Mouse (Mus musculus): ENCODE data around the gene Cd247. TPM values are rescaled to one million over a fixed set of nuclear protein-coding genes. Genes with fewer than 3 reads are reported as not detected.

Gene Cd247
- polyA plus RNA-seq, 1 experiment: 17.2 TPM

DNA sequence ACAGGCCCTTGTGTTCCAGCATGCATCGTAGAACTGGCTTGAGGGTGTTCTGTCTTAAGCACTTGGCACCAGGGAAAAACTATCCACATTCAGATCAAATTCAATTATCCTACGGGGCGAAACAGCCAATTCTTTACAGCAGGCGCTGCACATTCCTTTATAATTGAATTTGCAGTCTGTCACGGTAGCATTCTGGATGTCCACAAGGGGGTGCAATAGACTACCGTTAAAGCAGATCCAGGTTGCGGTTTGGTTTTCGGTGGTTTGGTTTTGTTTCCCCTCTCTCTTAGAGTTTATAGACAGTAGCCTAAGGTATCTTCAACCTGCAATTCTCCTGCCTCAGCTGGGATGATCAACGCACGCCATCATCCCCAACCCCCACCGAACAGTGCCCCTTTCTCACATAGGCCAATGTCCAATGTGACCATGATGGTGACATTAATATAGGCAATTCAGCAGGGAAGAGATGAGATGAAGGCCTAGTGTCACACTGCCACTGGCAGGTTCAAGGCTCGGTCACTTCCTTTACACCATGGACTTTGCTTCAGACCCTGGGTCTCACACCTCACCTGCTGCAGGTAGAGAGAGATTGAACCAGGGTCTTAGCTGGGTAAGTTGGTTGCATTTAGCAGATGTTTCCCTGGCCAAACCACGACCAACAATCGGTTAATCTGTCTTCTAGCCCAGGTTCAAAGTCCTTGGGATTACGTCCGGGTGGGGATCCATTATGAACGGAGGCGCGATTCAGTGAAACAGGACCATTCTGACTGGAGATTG is 12.8 kb upstream of the Cd247 start:
- no peak overlapping the region for H3K4me3 ChIP-seq (ENCODE audit: control insufficient read depth, low read depth, low read length)
- no peaks in the 10 kb centered on the region for H3K36me3 ChIP-seq (ENCODE audit: control insufficient read depth, insufficient read depth, low read length)
- peaks cover 9% of the 10 kb centered on the region for H3K4me1 ChIP-seq (ENCODE audit: control insufficient read depth, insufficient read depth, low read length)
- TF ChIP-seq CTCF (IDR thresholded peaks at IDR 0.05; ENCODE audit: control insufficient read depth, insufficient read depth, insufficient replicate concordance, low read depth, low read length): no peak
- no peak for TF ChIP-seq POLR2A (IDR thresholded peaks at IDR 0.05; ENCODE audit: control insufficient read depth, low read depth, low read length)
- H3K27me3 ChIP-seq (ENCODE audit: control insufficient read depth, insufficient read depth, low read length): no peaks in the 10 kb centered on the region
- H3K27ac ChIP-seq (ENCODE audit: control insufficient read depth, insufficient read depth, low read depth, low read length): no peak overlapping the region

DNA sequence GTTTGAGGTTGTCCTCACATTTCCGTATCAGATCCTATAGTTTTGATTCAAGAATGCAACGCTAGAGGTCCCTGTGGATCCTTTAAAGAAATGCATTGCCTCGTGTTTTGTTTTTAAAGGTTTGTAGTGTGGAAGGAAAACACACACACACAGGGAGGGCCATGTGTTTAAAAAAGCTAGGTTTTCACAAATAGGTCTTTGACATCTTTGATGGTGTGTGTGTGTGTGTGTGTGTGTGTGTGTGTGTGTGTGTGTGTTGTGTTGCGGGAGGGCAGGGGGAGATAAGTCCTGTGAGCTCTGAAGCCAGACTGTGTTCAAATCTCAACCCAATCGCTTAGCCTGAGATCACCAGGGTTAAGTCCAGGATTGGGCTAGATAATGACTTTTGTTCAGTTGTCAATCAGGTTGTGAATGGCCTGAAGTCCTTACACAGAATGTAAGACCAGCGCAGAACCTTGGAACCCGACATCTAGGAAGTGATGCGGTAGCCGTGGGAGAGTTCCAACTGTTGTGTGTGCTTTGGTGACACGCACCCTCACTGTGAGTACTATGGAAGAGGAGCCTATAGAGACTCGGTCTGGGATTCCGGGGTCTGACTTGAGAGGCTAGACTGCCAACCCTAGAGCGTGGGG is 8.4 kb upstream of the Cd247 start:
- TF ChIP-seq POLR2A (IDR thresholded peaks at IDR 0.05; ENCODE audit: control insufficient read depth, low read depth, low read length) (no peak), CTCF (IDR thresholded peaks at IDR 0.05; ENCODE audit: control insufficient read depth, insufficient read depth, insufficient replicate concordance, low read depth, low read length) (no peak)
- no peaks in the 10 kb centered on the region for H3K36me3 ChIP-seq (ENCODE audit: control insufficient read depth, insufficient read depth, low read length)
- H3K4me1 ChIP-seq (ENCODE audit: control insufficient read depth, insufficient read depth, low read length): peaks cover 8% of the 10 kb centered on the region
- H3K27me3 ChIP-seq (ENCODE audit: control insufficient read depth, insufficient read depth, low read length): no peaks in the 10 kb centered on the region
- H3K27ac ChIP-seq (ENCODE audit: control insufficient read depth, insufficient read depth, low read depth, low read length): no peak overlapping the region
- H3K4me3 ChIP-seq (ENCODE audit: control insufficient read depth, low read depth, low read length): peak overlapping the region; percentile 33

DNA sequence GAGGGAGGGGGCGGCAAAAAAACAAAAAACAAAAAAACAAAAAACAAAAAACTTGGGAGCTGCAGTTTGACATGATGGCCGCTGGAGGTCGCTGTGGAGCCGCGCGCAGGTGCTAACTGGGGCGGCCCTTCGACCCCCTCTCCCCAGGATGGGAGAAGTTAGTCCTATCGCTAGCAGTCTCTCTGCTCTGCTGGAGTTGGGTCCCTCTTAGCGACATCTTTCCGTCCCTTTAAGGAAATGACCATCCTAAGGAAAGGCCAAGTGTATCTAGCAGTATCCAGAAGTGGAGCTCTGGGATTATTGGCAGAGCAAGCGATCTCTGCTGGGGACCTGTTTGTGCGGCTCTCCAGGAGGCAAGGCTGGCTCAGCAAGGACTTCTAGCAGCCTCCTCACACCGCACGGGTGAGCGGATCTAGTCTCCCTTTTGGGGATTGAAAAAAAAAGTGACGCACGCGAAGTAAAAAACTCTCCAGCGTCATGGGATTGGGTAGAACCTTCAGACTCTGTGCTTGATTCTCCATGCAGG is 7.8 kb upstream of the Cd247 start:
- H3K4me3 ChIP-seq (ENCODE audit: control insufficient read depth, low read depth, low read length): peak overlapping the region; percentile 33
- TF ChIP-seq CTCF (IDR thresholded peaks at IDR 0.05; ENCODE audit: control insufficient read depth, insufficient read depth, insufficient replicate concordance, low read depth, low read length): peak; percentile 90
- TF ChIP-seq POLR2A (IDR thresholded peaks at IDR 0.05; ENCODE audit: control insufficient read depth, low read depth, low read length): no peak
- no peak overlapping the region for H3K27ac ChIP-seq (ENCODE audit: control insufficient read depth, insufficient read depth, low read depth, low read length)
- no peaks in the 10 kb centered on the region for H3K36me3 ChIP-seq (ENCODE audit: control insufficient read depth, insufficient read depth, low read length)
- H3K4me1 ChIP-seq (ENCODE audit: control insufficient read depth, insufficient read depth, low read length): peaks cover 8% of the 10 kb centered on the region
- no peaks in the 10 kb centered on the region for H3K27me3 ChIP-seq (ENCODE audit: control insufficient read depth, insufficient read depth, low read length)

DNA sequence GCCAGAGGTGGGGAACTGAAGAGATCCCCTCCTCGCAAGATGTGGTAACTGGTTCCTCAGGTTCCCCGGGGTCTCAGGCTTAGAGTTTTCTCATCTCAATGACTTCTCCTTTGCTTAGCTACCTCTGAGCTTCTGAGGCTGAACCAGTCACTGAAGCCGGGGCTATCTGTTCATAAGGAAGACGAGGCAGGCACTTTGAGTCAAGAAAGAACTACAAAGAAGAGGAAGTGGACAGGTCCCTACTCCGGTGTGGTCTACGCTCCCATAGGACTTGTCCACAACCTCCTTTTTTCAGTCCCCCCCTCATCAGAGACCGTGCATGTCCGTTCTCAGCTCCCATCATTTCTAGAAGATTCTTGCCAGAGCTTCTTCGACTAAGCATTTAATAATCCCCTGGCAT is 7.1 kb upstream of the Cd247 start:
- peak overlapping the region; percentile 44 for H3K4me3 ChIP-seq (ENCODE audit: control insufficient read depth, low read depth, low read length)
- no peak for TF ChIP-seq POLR2A (IDR thresholded peaks at IDR 0.05; ENCODE audit: control insufficient read depth, low read depth, low read length)
- TF ChIP-seq CTCF (IDR thresholded peaks at IDR 0.05; ENCODE audit: control insufficient read depth, insufficient read depth, insufficient replicate concordance, low read depth, low read length): no peak
- H3K27me3 ChIP-seq (ENCODE audit: control insufficient read depth, insufficient read depth, low read length): no peaks in the 10 kb centered on the region
- no peak overlapping the region for H3K27ac ChIP-seq (ENCODE audit: control insufficient read depth, insufficient read depth, low read depth, low read length)
- peaks cover 8% of the 10 kb centered on the region for H3K4me1 ChIP-seq (ENCODE audit: control insufficient read depth, insufficient read depth, low read length)
- no peaks in the 10 kb centered on the region for H3K36me3 ChIP-seq (ENCODE audit: control insufficient read depth, insufficient read depth, low read length)

DNA sequence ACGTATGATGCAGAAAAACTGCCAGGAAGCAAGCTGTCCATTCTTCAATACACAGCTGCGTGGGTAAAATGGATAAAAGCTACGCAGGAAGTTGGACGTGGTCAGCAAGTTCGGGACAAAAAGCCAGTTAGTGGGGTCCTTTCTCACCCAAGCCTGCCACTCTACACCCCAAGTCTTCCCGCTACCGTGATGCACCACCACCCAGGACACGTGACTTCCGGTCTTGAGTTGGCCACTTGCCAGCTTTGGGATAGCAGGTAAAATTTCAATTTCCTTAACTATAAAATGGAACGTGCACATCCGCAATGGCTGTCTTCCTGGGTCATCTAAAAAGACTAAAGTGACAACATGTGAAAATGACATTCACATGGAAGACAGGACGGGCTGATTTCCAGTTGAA is 6.6 kb upstream of the Cd247 start:
- peaks cover 8% of the 10 kb centered on the region for H3K4me1 ChIP-seq (ENCODE audit: control insufficient read depth, insufficient read depth, low read length)
- no peak overlapping the region for H3K27ac ChIP-seq (ENCODE audit: control insufficient read depth, insufficient read depth, low read depth, low read length)
- no peak for TF ChIP-seq CTCF (IDR thresholded peaks at IDR 0.05; ENCODE audit: control insufficient read depth, insufficient read depth, insufficient replicate concordance, low read depth, low read length)
- TF ChIP-seq POLR2A (IDR thresholded peaks at IDR 0.05; ENCODE audit: control insufficient read depth, low read depth, low read length): no peak
- H3K36me3 ChIP-seq (ENCODE audit: control insufficient read depth, insufficient read depth, low read length): no peaks in the 10 kb centered on the region
- H3K27me3 ChIP-seq (ENCODE audit: control insufficient read depth, insufficient read depth, low read length): no peaks in the 10 kb centered on the region
- H3K4me3 ChIP-seq (ENCODE audit: control insufficient read depth, low read depth, low read length): peak overlapping the region; percentile 44

DNA sequence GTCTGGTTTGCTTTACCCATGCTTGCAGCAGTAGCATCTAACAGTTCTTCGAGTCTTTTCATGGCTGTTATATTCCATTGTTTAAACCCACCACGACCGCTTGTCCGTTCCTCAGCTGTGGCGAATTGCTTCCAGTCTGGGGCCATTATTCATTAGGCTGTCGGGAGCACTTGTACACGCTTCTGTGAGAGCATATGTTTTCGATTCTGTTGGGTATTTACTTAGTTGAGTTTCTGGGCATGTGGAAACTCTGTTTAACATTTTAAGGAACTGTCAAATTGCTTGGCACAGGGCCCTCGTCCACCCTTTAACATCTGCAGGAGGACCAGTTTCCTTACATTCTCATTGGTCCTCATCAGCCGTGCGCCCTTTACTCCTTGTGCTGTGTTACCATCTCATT is 2.2 kb upstream of the Cd247 start:
- H3K36me3 ChIP-seq (ENCODE audit: control insufficient read depth, insufficient read depth, low read length): no peaks in the 10 kb centered on the region
- no peaks in the 10 kb centered on the region for H3K27me3 ChIP-seq (ENCODE audit: control insufficient read depth, insufficient read depth, low read length)
- TF ChIP-seq POLR2A (IDR thresholded peaks at IDR 0.05; ENCODE audit: control insufficient read depth, low read depth, low read length): no peak
- TF ChIP-seq CTCF (IDR thresholded peaks at IDR 0.05; ENCODE audit: control insufficient read depth, insufficient read depth, insufficient replicate concordance, low read depth, low read length): no peak
- H3K4me3 ChIP-seq (ENCODE audit: control insufficient read depth, low read depth, low read length): no peak overlapping the region
- H3K27ac ChIP-seq (ENCODE audit: control insufficient read depth, insufficient read depth, low read depth, low read length): no peak overlapping the region
- peaks cover 3% of the 10 kb centered on the region for H3K4me1 ChIP-seq (ENCODE audit: control insufficient read depth, insufficient read depth, low read length)

DNA sequence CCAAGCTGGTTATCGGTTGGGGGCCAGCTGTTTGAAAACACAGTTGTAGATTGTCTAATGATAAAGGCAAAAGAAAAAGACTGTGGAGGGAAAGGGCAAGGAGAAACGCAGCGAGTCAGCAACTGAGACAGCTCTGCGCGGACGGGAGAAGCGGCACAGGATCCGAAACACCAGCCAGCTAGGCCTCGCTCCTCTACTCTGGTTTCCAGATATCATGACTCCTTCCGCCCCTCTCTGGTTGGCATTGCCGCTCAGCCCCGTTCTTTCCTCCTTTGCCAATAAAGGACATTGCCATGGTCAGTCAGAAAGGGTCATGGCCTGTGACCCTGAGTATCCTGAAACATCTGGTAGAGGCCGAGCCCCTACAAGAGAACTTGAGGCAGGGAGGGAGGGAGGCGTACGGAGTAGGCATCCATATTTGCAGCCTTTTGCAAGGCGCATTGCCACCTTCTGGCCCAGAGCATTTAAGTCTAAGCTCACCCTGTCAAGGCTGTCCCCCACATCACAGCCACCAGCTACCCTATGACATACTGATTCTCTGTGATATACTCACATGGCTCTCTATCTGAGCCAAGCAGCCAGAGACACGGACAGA is 682 bp downstream of the Cd247 start:
- no peaks in the 10 kb centered on the region for H3K27me3 ChIP-seq (ENCODE audit: control insufficient read depth, insufficient read depth, low read length)
- no peak for TF ChIP-seq CTCF (IDR thresholded peaks at IDR 0.05; ENCODE audit: control insufficient read depth, insufficient read depth, insufficient replicate concordance, low read depth, low read length)
- TF ChIP-seq POLR2A (IDR thresholded peaks at IDR 0.05; ENCODE audit: control insufficient read depth, low read depth, low read length): no peak
- no peaks in the 10 kb centered on the region for H3K36me3 ChIP-seq (ENCODE audit: control insufficient read depth, insufficient read depth, low read length)
- H3K27ac ChIP-seq (ENCODE audit: control insufficient read depth, insufficient read depth, low read depth, low read length): no peak overlapping the region
- no peaks in the 10 kb centered on the region; the same call in 1 of the 2 replicates for H3K4me1 ChIP-seq (ENCODE audit: control insufficient read depth, insufficient read depth, low read length)
- no peak overlapping the region for H3K4me3 ChIP-seq (ENCODE audit: control insufficient read depth, low read depth, low read length)
